Mouse (Mus musculus) spleen, postnatal 4 days (tissue): Measurements from ENCODE around the gene Tmem131l.

Experiments
- DNase-seq, 2 experiments: peaks; one replicate each; pipeline ENCODE4 v3.0.0; 2022; ENCODE audit warnings: low spot score in 2 of 2

The Tmem131l gene

GRCm38 (mm10) chr3:84015484-84016016 lies 24.4 kb downstream of the Tmem131l start:
- no peak for DNase-seq

GRCm38 (mm10) chr3:84010995-84011663 lies 28.8 kb downstream of the Tmem131l start:
- no peak for DNase-seq

DNA sequence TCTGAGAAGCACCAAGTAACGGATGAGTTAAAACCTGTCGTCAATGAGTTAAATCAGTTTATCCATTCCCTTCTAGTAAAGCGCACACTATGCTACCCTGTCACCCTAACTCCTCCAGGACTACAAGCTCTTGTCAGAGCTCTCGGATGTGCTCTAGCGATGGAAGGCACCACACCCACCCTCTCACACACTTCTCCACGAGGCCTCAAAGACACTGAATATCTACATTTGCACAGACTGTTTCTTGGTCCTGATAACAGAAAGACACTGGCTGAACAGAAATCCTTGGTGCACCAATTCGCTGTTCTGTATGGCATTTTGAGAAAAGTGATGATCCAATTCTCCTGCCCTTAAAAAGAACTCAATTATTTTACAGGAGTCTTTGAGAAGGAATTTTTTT lies 34.0 kb downstream of the Tmem131l start:
- no peak for DNase-seq

DNA sequence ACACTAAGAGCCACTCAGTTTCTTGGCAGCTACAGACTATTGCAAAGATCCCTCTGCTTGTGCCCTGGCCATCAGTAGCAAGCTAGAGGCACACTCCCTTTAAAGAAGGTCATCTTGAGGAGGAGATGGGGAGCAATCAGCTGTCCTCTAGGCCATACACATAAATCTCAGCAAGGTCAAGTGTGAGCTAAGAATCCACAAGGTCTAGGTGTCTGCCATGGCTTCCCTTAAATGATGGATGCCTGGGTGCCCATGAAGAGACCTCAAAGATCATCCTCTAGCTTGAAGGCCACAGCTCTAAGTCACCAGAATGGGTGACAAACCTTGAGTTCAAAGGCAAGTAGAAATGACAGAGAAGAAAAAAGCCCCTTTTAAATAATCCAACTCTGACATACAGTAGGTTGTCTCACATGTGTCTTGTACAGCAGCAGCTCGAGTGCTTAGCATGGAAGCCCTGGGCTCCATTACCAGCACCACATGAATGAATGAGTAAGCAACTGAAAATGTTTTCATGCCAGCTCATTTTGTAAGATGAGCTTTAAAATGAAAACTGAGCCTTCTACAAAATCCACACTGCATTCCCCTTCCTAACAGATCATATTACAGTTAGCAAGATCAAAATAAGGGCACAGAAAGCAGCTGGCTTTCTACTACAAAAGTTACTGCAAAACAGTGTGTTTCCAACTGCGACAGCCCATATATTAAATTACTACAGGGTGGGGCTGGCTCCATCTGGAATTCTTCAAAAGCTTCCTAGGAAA lies 35.5 kb downstream of the Tmem131l start:
- DNase-seq: no peak

DNA sequence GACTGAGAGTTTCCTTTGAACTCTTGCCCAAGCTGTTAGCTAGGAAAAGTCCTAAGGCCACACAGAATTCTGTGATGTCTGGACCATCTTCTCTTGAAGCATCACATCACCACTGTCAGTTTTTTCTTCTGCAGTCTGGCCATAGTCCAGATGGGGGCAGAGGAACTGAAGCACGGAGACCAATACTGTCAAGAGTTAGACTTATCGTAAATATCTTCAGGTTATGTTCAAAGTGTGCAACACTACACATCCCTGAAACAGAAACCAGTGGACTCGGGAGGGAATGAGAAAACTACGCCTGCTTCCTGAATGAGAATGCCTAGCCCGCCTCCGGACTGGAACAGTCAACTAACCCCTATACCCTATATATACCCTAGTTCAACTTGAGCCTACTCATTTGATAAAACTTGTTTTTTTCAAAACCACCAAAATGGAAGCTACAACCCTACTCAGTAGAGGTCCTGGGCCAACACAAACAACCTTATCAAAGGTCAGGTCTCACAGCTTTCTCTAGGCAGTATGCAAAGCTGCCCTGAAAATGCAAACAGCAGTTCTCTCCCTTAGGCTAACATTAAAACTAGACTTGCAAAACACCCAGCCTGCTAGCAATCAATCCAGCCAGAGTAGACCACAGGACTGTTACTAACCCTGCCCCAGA lies 37.4 kb downstream of the Tmem131l start:
- DNase-seq: no peak

- DNase-seq: no peak
These were observed 42.4 kb downstream of the Tmem131l start for GRCm38 (mm10) chr3:83997563-83997962.

- DNase-seq: no peak
These were observed 42.9 kb downstream of the Tmem131l start for GRCm38 (mm10) chr3:83997036-83997435.

GRCm38 (mm10) chr3:83996086-83996485 lies 43.9 kb downstream of the Tmem131l start:
- DNase-seq: no peak

DNA sequence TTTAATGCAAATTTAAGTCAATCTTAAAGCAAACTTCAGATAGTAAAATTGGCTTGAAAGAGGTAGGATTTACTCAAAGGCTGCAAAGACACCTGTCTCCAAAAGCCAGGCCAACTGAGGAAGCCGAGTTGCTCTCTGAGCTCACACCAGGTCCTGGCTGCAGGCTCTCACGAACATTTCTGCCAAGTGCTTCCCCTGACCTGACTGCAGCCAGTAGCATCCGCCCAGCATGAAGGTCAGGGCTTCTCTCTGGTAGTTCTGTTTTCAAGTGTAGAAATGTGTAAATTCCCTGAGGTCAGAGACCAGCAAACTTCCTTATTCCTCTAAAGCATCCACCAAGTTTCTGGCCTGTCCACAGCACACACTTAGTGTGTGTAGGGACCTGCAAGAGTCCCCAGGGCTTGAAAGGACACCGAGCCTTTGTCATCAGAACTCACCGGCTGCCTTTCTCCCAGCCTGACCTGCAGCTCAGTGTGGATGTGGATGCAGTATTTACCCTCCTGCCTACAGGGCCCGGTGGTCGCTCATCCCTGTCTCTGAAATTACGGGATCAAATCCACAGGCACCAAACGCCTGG lies 44.6 kb downstream of the Tmem131l start:
- DNase-seq: no peak

DNA sequence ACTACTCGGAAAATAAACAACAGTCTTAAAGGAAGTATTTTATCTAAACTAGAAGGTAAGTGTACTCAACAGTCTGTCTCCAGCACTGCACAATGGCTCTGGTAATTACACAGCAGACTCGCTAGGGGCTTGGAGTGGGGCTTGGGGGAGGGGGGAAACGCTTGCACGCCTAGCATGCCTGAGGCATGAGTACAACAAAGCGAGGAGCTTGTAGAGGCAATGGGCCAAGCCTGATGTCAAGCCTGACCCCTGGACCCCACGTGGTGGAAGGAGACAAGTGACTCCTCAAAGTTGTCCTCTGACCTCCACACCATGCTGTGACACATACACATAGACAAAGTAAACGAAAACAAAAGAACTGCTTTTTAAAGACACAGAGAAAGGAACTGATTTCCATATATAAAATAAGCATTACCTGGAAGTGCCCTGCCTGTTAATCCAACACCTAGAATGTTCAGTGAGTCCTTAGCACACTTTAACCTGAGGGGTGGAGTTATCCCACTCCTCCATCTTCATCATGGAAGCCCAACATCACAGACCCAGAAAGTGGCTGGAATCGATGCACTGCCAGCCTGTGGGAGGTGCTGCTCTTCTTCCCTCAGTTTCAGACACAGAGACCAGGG lies 45.6 kb downstream of the Tmem131l start:
- DNase-seq: no peak

DNA sequence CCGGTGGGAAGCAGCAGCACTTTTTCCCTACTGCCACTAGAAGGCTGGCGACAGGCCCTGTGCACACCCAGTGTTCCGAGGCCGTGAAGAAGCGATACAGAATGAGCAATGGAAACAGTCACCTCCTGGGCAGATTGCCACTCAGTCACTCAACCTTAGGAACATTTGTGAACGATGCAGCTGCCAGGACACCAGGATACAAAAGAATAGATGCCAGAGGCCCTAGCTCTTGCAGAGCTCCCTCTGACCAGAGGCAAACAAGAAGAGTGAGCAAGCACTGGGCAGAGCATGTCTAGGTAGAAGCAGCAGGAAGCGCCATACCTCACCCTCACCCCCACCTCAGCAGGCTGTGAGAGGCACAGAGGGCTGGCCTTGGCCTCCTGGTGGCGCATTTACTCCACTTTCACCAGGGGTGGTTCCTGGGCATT lies 46.9 kb downstream of the Tmem131l start:
- DNase-seq: no peak

GRCm38 (mm10) chr3:83991691-83992524 lies 48.1 kb downstream of the Tmem131l start:
- no peak for DNase-seq

DNA sequence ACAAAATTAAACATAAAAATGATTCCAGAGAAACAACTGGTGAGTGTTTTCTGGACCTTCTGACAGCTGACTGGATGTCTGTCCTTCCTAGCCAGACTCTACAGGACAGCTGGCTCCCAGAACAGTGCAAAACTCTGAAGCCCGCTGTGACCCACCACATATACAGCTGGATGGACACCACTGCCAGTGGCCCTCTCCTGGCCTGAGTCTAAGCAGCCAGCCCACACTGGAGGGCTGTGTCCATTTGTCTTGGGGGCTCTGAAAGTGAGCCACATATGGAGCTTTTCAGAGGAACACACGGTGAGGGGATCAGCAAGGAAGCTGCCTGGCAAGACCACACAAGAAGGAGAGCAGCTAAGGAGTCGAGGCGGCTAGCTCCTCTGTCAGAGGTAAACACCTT lies 51.8 kb downstream of the Tmem131l start:
- no peak for DNase-seq

GRCm38 (mm10) chr3:83987533-83988112 lies 52.4 kb downstream of the Tmem131l start:
- no peak for DNase-seq

- no peak for DNase-seq
These were observed 53.2 kb downstream of the Tmem131l start for GRCm38 (mm10) chr3:83986740-83987139.

- no peak for DNase-seq
These were observed 54.5 kb downstream of the Tmem131l start for GRCm38 (mm10) chr3:83985426-83985825.

- DNase-seq: no peak
These were observed 55.6 kb downstream of the Tmem131l start for GRCm38 (mm10) chr3:83984379-83984778.

DNA sequence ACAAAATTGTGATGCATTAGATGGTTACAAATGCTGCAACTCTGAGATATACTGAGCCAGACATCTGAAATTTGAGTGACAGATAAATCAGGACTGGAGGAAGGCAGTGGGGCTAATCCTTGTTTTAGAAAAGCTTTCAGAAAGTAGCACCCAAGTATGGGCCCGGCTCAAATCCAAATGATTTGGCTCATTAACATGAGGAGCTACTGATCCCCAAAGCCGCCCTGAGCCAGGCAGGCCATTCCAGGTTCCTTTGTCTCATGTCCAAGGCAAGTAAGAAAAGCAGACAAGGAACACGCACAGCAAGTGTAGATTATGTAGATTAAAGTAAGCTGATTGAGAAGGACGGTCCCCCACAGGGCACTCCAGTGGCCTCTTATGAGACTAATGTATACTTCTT lies 57.2 kb downstream of the Tmem131l start:
- no peak for DNase-seq

DNA sequence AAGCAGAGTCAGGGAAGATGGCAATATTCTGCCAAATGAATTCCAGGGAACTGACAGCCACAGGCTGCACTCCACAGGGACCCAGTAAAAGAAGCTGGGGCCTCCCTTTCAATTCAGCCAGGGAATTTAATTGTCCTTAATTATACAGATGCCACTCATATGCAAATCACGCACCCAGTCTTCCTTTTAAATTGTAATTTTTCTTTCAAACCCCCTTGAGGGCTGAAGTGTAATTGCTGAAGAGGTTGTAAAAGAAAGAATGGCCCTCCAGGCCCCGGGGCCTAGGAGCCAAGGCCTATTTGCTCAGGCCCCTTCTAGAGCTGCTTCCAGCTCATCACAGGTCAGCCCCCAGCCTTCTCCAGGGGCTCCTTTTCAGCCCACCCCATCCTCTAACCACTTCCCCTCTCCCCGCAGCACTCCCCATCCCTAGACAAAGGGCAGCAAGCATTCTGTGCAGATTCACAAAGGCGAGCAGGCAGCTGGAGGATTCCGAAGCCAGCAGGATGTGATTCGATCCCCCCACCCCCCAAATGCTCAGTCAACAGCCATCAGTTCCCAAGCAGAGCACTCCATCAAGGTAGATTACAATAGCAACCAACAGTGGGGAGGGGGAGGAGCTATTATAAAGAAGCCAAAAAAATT lies 59.6 kb downstream of the Tmem131l start:
- DNase-seq: no peak
